ENCODE assay signal across 8 mouse cellular contexts in the genomic region with DNA sequence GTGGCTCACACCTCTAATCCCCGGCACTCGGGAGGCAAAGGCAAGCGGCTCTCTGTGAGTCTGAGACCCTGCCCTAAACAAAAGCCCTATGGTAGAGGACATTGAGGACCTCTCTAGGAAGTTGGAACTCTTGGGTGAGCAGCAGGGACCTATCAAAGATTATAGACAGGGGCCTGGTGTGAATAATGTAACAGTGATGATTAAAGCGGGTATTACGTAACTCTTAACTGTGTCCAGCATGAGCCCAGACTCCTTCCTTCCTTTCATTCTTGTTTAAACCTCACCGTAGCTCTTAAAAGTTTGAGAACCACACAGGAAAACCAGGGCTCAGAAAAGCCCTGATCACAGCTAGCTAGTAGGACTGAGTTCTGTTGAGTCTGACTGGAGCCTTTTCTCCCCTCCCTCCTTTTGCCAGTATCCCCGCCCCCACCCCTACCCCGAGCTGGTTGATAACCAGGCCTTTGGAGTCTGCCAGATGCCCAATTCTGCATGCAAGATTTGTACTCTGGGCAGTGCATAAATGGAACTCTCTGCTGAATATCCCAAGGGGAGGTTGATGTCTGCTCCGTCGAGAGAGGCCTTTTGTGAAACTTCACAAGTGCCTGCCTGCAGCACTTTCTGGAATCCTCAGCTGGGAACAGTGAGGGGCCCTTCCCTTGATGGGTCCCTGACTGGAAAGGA. TPM values are rescaled to one million over a fixed set of nuclear protein-coding genes. Genes with fewer than 3 reads are reported as not detected.
DNase-seq lines count a peak whose midpoint lies in the region; ATAC-seq and TF ChIP-seq lines count a peak whose summit lies in the region.

No protein-coding gene starts in this region.

- H3K4me1 ChIP-seq in forebrain, embryonic 15.5 days: peaks cover 39% of the 10 kb centered on the region
- peaks cover 23% of the 10 kb centered on the region for H3K4me1 ChIP-seq in intestine, embryonic 16.5 days (ENCODE audit: control insufficient read depth, insufficient read depth, low read length)

- H3K36me3 ChIP-seq in forebrain, embryonic 15.5 days: no peaks in the 10 kb centered on the region
- H3K36me3 ChIP-seq in intestine, embryonic 16.5 days (ENCODE audit: control insufficient read depth, insufficient read depth, low read length): no peaks in the 10 kb centered on the region

- H3K27me3 ChIP-seq in forebrain, embryonic 15.5 days: no peaks in the 10 kb centered on the region
- no peaks in the 10 kb centered on the region for H3K27me3 ChIP-seq in intestine, embryonic 16.5 days (replicated peaks; ENCODE audit: control insufficient read depth, insufficient read depth, low read length)

- no peak for TF ChIP-seq CTCF in layer of hippocampus, adult 2 months (conservative IDR thresholded peaks at IDR 0.05)

- H3K4me3 ChIP-seq in layer of hippocampus, adult 2 months: no peak overlapping the region
- H3K4me3 ChIP-seq in forebrain, embryonic 15.5 days: no peak overlapping the region
- no peak overlapping the region for H3K4me3 ChIP-seq in intestine, embryonic 16.5 days (ENCODE audit: low read length)

- no peak overlapping the region for H3K9ac ChIP-seq in forebrain, embryonic 15.5 days (replicated peaks)
- H3K9ac ChIP-seq in intestine, embryonic 16.5 days (ENCODE audit: low read depth, low read length): no peak overlapping the region

- H3K9me3 ChIP-seq in forebrain, embryonic 15.5 days: no peaks in the 10 kb centered on the region
- H3K9me3 ChIP-seq in intestine, embryonic 16.5 days (ENCODE audit: control insufficient read depth, low read length): no peaks in the 10 kb centered on the region

- no peak overlapping the region for H3K4me2 ChIP-seq in forebrain, embryonic 15.5 days (replicated peaks)
- H3K4me2 ChIP-seq in intestine, embryonic 16.5 days (ENCODE audit: low read depth, low read length): no peak overlapping the region

- no peak for DNase-seq in layer of hippocampus, adult 2 months (ENCODE audit: low spot score in 2 of 2)
- DNase-seq in layer of hippocampus, adult 9-11 months: no peak
- DNase-seq in naive thymus-derived CD4-positive, alpha-beta T cell, adult 2 months (ENCODE audit: low read depth): peak; percentile 55
- DNase-seq in urinary bladder, postnatal 36 days (ENCODE audit: low spot score in 2 of 2): no peak
- DNase-seq in urinary bladder, postnatal 4 days (ENCODE audit: low spot score in 2 of 2): no peak
- no peak for DNase-seq in kidney, postnatal 4 days

- 27% methylated on average over 10 of the region's 10 CpGs for WGBS in forebrain, embryonic 15.5 days
- 56% methylated on average over 10 of the region's 10 CpGs for WGBS in intestine, embryonic 16.5 days

- peak overlapping the region; percentile 84 for H3K27ac ChIP-seq in layer of hippocampus, adult 2 months
- H3K27ac ChIP-seq in forebrain, embryonic 15.5 days (replicated peaks): peak overlapping the region; percentile 82
- H3K27ac ChIP-seq in intestine, embryonic 16.5 days (ENCODE audit: low read length): peak overlapping the region; percentile 34

- ATAC-seq in forebrain, embryonic 15.5 days (replicated peaks): peak; percentile 30
- ATAC-seq in intestine, embryonic 16.5 days: no peak

RNA-seq across cellular contexts. Expression of a gene that starts 4.6 kb away (rescaled TPM):
- total RNA-seq in layer of hippocampus, adult 2 months (2021): 10 to 100 TPM; 11.0 to 13.5 TPM
- 14.0 and 14.9 TPM in 2 replicates for polyA plus RNA-seq in forebrain, embryonic 15.5 days (2015; fragmentation: Nextera tagmentation; extraction: Ambion mirVana)
- polyA plus RNA-seq in intestine, embryonic 16.5 days (2015; fragmentation: Nextera tagmentation; extraction: Ambion mirVana): 20.1 and 21.9 TPM in 2 replicates

RNA-seq across cellular contexts. Expression of a gene that starts 27.3 kb away (rescaled TPM):
- not detected for total RNA-seq in layer of hippocampus, adult 2 months (2021)
- polyA plus RNA-seq in forebrain, embryonic 15.5 days (2015; fragmentation: Nextera tagmentation; extraction: Ambion mirVana): 1.1 and 2.2 TPM in 2 replicates
- polyA plus RNA-seq in intestine, embryonic 16.5 days (2015; fragmentation: Nextera tagmentation; extraction: Ambion mirVana): 0.57 TPM in 1 of 2 replicates, not detected in the other

RNA-seq across cellular contexts. Expression of a gene that starts 29.9 kb away (rescaled TPM):
- 10 to 100 TPM; 35.0 to 36.7 TPM for total RNA-seq in layer of hippocampus, adult 2 months (2021)
- 138 and 141 TPM in 2 replicates for polyA plus RNA-seq in forebrain, embryonic 15.5 days (2015; fragmentation: Nextera tagmentation; extraction: Ambion mirVana)
- polyA plus RNA-seq in intestine, embryonic 16.5 days (2015; fragmentation: Nextera tagmentation; extraction: Ambion mirVana): 21.6 and 22.4 TPM in 2 replicates

RNA-seq across cellular contexts. Expression of a gene that starts 48.7 kb away (rescaled TPM):
- total RNA-seq in layer of hippocampus, adult 2 months (2021): 10 to 100 TPM; 17.8 to 19.6 TPM
- 16.0 and 16.9 TPM in 2 replicates for polyA plus RNA-seq in forebrain, embryonic 15.5 days (2015; fragmentation: Nextera tagmentation; extraction: Ambion mirVana)
- polyA plus RNA-seq in intestine, embryonic 16.5 days (2015; fragmentation: Nextera tagmentation; extraction: Ambion mirVana): 10.4 and 10.9 TPM in 2 replicates

Comparison
In these comparisons a context has a peak if more than half of its experiments do, and no peak if none do; other contexts are left out.
1. H3K27ac ChIP-seq: peak in every context shown above with its lines; median percentile 84 in layer of hippocampus, adult 2 months; 82 in forebrain, embryonic 15.5 days; 34 in intestine, embryonic 16.5 days.